Mouse (Mus musculus) lung, postnatal 14 days (tissue): ENCODE data around the gene Fntb.

ENCODE experiments used
- DNase-seq: peaks from one replicate; pipeline ENCODE4 v3.0.0; 2021

Gene Fntb

DNA sequence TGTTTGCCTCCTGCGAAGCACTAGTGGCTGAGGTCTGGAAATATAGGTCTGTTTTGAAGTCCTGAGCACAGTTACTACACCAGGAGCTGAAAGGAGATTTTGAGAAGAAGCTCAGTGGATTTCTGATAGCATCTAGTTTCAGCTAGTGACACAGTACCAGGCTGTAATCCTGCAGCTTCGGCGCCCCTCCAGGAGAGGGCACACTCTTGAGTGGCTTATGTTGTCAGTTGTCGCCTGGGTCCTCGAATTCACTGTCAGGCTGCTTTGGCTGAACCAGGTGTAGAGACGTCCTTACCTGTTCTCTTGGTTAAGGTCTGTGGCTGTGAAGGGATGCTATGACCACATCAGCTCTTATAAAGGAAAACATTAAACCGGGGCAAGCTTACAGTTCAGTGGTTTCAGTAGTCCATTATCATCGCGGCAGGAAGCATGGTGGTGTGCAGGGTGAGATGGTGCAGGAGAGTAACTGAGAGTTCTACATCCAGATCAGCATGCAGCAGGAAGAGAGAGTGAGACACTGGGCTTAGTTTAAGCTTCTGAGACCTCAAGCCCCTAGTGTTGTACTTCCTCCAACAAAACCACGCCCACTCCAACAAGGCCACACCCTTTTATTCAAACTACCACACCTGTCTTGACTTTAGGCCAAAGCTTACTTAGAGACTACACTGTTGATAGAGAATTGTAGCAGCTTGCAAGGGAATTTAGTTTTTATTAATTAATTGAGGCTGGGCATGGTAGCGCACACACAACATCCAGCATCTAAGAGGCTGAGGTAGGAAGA, 124.2 kb downstream of the Fntb start:
- DNase-seq: no peak

DNA sequence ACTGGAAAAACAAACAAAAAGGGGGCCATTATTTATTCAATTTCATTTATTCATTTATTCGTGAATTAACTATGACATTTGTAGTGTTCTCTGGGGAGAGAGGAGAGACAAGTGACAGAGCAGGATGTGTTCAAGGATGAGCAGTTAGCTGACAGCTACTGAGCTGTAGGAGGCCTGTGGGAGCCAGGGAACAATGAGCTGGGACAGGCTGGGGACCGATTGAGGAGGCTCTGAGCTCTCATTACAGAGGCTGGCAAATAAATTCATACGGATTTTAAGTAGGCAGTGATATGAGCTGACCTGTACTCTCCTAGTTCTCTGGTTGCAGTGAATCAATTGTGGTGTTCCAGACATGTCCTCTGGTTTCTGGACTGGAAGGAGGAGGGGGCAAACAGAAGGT, 125.8 kb downstream of the Fntb start:
- no peak for DNase-seq

DNA sequence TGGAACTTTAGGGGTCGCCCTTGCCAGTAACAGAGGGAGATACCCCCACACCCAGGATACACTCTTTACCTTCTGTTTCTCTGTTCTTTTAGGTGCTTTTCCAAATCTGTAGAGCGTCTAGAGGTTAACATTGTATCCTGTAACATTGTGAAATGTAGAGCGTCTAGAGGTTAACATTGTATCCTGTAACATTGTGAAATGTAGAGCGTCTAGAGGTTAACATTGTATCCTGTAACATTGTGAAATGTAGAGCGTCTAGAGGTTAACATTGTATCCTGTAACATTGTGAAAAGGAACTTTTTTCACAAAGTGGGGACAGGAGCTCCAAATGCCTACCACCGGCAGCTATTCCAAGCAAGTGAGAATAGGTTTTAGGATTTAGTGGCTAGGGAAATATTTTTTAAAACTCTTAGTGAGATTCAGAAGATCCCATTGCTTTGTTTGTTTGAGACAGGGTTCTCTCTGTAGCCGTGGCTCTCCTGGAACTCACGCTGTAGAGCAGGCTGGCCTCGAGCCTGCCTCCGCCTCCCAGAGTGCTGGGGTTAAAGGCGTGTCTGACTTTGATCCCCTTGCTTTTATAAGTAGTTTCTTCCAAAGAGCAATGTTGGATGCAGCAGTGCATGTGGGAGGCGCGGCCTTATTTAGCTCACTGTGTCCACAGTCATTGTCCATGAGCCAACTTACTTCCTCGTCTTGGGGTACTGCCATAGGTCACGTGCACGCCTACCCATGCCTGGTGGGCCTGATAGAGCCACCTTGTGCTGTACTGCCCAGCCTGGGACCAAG, 127.7 kb downstream of the Fntb start:
- no peak for DNase-seq

DNA sequence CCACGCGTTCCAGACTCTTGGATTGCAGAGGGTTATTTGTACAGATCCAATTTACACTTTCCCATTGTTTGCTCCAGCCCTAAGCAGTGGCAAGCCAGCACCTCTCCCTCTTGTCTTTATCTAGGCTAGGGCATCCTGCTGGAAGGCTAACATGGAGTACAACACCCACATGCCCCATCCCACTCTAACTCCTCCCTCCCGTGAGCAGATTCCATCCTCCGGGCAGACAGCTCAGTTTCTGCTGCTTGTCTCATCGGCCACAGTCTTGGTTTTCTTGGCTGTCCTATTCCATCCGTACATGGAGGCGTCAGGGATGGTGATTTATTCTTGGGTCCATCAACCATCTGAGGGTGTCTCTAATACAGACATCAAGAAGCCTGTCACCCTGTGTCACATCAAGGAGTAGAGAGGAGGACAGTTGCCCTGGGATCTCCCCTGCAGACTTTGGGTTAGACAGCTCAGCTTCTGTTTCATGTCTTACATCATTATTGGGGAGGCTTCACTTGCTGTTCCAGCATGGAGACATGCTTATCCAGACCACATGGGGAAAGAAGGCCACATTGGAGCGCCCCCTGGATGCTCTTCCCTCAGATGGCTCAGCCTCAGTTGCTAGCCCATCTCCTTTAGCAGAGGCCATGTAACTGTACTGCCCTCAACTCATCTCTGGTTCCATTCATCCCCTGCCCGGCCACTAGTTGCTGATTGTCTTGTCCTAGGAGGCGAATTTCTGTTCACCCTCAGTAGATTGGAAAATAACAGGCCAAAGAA, 129.6 kb downstream of the Fntb start:
- no peak for DNase-seq

DNA sequence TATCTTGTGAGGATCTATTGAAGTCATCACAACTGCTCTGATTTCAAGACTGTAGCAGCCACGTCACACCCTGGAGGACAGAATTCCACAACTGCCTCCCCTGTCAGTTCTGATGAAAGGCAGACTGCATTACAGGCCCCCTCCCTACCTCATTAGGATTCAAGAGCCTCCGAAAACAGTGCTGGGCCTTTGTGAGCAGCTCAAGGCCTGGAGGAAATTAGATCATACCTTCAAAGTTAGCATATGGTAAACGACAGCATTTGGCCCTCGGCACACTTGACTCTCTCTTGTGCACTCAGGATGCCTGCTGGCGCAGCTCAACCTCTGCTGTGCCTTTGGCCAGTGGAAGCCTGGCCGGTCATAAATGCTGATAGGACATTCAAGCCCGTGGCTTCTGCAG, 130.4 kb downstream of the Fntb start:
- DNase-seq: no peak

DNA sequence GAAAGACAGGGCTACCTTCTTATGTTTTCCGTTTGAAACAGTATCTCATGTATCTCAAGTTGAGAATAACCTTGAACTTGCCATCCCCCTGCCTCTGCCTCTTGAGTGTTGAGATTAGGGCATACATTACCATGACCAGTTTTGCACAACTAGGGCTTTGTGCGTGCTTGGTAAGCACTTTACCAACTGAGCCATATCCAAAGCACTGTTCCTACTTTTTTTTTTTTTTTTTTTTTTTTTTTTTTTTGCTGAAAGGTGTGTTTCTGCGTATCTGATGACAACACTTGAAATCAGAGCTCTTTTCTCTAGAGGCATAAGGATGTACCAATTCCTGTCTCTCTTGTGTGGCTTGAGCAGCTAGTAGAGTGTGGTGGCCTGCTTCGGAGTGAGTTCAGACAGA, 131.2 kb downstream of the Fntb start:
- DNase-seq: no peak

DNA sequence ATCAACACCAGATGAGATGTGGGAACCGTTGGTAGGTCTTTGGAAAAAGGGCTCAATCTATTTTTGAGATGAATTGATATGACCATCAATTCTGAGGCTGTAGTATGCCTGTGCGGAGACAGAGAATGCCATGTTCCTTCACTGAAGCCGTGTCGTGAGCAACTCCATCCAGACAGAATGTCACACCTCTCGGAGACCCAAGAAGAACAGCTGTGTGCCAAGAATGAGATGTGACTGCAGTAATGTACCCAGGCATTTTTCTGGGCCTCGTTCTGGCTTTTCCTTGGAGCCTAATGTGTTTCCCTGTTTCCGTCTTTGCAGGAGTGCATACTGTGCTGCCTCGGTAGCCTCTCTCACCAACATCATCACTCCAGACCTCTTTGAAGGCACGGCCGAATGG, 131.6 kb downstream of the Fntb start:
- DNase-seq: no peak

DNA sequence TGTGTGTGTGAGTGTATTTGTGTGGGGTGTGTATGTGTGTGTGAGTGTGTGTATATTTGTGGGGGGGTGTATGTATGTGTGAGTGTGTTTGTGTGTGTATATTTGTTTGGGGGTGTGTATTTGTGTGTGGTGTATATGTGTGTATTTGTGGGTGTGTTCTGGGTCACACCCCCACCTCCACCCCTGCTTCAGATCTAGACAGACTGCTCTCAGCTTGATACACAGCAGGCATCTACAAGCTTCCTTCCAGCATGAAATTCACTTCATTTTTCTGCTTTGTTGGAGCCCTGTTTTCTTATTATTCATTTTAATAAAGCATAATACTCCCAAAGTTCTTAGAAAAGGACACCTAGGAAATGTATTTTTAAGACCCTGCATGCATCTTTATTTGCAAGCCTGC, 132.8 kb downstream of the Fntb start:
- no peak for DNase-seq

DNA sequence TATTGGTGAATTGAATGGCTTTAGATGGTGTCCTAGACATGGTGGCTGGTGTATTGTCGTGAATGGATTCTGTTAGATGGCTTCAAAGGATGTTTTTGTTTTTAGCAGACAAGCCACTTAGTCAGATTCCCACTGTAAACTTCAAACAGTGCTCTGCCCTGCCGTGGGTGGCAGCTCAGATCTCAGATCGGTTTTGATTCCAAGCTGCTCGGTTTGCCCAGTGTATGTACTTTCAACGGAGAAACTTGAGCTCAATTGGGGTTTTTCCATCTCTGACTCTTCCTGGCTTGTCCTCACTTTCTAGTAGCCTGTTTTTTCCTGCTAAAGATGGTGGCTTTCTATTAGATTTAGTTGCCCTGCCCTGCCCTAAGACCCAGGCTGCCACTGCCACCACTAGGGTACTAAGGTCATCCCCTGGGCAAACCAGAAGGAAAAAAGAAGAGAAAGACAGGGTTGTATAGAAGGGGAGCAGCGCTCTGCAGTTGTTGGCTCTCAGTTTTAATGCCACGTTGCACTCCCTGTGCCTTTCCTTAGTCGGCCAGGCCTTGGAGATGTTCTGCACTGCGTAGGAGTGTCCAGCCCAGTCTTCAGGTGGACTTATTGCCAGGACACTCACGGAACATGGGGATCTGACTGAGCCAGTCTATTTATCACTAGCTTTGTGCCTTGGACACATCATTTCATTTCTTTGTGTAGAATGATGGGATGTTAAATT, 134.0 kb downstream of the Fntb start:
- DNase-seq: no peak

DNA sequence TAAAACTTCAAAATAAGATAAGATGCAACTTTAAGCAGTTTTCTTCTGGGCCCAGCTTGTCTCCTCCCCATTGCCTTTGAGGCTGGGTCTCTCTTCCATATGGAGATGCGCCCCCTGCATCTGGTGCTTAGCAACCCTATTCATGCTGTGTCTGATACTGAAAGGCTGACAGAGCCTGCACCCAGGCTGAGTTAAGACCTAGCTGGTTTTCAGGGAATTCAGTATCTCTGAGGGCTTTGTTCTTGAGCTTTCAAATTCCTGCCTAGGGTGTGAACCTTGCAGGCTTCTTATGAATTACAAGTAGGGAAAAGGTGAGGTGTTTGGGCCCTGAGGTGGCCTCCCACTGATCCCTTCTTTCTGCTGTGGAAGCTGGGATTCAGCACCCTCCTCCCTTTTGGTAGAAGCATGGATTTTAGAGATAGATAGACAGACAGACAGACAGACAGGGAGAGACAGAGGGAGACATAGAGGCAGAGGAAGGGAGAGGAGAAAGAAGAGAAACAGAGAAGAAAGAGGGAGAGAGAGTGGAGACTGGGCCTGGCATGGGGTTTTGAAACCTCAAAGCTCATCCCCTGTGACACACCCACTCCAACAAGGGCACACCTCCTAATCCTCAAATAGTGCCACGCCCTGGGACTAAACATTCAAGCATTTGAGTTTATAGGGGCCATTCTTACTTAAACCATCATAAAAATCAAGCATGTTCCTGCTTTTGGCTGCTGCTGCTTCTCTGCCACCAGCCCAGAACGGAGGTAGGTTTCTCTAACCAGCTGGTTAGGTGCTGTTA, 136.3 kb downstream of the Fntb start:
- no peak for DNase-seq

DNA sequence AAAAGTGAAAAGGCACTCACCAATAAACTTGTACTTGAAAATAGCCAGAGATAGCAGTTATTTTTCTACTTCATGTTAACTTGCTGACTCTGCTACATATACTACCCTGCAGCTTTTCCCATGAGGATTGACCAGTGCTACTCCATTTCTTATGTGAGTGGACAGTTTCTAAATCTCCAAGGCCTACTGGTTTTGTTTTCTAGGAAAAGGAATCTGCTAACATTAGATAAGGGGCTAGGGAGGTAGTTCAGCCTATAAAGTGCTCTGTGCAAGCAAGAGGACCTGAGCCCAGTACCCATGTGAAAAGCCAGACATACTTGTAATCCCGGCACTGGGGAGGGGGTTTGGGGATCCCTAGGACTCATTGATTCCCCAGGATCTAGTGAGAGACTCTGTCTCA, 140.9 kb downstream of the Fntb start:
- no peak for DNase-seq

DNA sequence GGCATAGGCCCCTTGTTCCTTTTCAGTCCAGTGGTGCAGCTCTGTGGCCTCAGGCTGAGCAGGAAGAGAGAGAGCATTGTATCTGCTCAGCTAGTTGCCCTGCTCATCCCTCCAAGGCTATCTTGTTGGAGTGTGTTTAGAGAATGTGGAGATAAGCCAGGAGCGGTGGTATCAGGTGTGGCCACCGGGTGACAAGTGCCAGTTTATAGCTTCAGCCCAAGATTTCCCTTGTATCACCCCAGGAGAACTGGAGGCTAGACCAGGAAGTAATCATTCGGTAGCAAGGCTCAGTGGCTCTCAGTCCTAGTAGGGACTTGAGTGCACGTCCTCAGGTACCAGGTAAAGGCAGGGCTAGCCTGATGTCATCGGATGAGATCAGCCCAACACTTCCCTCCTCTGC, 143.8 kb downstream of the Fntb start:
- no peak for DNase-seq

DNA sequence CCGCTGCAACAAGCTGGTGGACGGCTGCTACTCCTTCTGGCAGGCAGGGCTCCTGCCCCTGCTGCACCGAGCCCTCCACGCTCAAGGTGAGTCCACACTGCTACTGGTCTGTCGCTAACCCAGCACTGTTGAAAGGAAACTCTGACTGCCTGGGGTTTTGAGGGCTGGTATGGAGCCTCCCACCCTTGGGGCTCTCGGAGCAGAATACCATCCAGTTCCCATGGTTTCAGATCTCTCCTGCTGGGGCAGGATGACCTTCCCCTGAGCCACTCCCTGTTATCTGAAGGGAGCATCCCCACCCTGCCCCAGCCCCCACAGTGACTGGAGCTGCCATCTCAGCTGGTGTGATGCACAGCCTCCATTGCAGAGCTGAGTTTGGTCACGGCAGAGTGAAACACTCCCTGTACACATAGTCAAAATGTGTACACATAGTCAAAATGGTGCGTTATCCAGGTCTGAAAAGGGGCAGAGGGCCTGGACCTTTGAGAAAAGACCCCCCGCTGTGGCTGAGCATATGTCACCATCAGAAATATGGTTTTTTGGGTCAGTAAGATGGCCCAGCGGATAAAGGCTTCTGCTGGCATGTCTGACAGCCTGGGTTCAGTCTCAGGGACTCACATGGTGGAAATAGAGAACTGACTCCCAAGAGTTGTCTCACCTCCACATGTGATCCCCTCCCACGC, 145.0 kb downstream of the Fntb start:
- no peak for DNase-seq

DNA sequence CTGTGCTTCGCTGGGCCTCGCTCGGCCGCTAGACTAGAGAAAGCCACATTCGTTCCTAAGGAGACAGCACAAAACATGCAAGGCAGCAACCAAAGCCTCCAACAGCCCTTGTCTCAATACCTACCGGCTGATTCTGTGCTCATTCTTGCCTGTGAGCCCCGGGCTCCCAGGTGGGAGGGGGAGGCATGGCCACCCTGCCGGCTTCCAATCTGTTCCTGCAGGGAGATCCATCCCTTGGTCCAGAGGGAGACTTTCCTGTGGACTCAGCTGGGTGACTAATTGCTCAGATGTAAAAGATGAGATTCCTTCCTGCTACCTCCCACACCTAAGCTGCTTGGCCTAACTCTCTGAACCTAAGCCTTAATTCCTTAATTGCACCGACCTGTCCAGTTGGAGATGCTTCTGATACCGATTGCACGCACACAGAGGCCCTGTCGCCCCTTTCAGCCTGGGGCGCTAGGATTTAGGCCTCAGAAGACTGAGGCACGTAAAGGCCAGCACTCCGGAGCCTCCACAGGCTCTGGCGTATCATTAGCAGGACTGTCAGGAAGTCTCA, 145.9 kb downstream of the Fntb start:
- DNase-seq: no peak

DNA sequence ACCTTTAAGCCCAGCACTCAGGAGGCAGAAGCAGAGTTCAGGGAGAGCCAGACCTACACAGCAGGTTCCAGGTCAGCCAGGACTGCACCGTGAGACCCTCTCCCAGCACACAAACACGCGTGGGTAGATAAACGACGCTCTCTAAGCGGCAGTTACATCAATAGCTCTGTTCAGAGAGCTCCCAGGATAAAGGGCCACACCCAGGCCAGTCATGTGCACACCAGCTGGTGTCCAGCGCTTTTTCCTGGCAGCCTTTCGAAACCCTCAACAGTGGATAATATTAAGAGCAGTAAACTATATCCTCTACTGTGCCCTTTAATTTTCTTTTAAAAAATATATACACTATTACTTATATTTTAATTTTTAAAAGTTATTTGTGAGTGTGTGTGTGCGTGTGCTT, 146.8 kb downstream of the Fntb start:
- peak; percentile 15 for DNase-seq

DNA sequence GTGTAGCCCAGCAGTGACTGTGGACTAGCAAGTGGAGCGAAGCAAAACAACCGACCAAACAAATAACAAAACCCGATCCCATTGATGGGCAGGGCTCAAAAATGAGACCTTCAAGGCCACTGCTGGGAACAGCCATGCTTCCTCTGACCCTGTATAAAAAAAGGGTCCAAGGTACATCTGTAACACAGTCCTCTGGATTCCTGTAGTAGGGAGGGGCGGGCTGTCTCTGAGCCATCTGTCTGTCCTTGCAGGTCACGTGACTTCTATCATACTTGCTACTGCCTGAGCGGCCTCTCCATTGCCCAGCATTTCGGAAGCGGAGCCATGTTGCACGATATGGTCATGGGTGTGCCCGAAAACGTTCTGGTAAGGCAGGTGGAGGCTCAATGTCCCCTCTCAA, 150.8 kb downstream of the Fntb start:
- DNase-seq: no peak

DNA sequence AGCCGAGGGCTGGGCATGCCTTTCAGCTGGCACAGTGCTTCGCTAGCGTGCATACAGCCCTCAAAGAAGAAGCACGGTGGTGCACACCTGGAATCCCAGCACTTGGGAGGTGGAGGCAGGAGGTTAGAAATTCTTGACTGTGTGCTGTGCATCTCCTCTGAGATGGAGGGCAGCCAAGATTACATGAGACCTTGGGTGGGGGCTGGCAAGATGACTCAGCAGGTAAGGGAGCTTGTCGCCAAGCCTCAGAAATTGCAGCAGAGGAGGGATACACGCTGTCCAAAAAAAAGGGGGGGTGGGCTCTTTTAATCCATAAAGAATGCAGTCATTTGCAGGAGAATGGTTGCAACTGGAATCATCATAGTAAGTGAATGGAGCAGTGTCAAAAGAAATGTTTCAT, 152.7 kb downstream of the Fntb start:
- no peak for DNase-seq

DNA sequence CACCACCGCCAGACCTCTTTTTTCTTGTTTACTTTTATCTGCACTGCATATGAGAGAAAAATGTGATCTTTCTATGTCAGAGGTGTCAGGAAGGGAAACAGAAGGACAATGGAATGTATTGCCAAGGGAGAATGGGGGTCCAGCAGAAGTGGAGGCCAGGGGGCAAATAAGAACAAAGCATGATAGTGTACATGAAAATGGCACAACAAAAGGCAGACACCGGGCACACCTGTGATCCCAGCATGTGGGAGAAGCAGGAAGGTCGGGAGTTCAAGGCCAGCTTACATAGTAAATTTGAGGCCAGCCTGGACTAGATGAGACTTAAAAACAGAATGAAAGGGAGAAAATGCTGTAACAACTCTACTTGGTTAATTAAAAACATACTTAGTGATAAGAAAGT, 153.5 kb downstream of the Fntb start:
- DNase-seq: no peak

DNA sequence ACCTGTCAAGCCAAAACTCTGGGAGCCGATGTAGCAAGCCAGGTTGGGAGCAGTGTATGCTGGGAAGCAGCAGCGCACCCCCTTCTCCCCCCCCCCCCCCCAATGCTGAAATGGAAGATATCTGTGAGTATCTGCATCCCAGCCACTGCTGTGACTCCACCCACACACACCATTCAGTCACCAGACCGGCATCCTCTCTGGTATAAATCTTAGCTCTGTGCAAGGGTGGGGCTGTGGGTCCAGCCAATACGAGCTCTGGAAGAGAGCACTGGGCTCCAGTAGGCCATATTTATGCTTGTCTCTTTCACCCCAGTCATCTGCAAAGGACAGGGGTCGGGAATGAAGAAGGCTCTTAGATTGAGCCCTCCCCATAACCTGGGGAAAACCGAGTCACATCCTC, 155.0 kb downstream of the Fntb start:
- no peak for DNase-seq

DNA sequence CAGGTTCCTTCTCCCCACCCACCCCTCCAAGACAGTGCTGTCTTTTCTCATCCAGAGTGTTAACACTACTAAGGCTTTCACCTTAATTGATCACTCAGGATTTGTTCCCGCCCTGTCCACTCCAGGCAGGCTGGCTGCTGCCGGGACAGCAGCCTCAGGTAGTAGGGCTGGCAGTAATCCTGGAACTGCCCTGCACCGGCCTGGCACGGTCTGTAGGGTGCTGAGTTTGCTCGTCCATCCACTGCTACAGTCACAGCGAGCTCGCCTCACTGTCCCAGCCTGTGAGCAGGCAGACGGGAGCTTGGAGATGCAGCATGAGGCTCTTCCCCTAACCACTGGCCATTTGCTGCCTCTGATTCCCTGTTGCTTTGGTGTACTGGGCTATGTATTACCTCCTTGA, 155.6 kb downstream of the Fntb start:
- no peak for DNase-seq

DNA sequence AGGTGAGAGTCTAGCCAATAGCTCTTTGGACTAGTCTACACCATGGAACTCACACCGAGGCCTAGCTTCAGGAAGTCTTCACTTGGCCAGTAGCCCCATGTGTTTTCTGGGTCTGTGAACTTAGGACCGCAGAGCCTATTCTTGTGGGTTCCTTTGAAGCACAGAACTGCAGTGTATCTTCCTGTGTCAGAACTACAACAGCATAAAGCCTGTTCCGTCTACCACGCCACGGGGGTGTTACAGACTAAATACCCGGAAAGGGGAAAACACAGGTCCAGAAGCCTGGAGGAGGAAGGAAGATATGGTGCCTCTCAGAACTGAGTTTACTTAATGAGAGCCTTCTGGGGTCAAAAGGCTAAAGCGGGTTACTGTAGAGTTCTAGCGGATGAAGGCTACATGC, 157.7 kb downstream of the Fntb start:
- DNase-seq: no peak
